Mouse (Mus musculus): ENCODE data around the gene Zfp668.
A peak's percentile ranks its signal among the peaks of the same experiment; 100 is the strongest.

The Zfp668 gene

DNA sequence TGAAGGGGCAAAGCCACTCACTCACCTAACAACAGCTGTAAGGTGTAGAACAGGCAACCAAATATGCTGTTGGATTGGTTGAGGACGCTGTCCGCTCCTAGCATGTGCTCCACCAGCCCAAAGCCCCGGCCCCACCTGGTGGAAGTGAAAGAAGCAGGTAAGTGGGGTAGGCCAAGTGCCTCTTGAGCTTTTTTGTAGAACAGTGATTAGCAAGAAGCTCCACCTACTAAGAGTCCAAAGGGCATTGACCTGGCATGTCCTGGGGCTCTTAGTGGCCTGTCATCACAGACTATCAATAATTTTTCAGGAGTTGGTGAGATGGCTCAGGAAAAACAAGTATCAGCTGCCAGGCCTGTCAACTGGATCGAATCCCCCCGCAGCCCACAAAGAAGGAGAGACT lies 17.9 kb upstream of the Zfp668 start:
- DNase-seq: no peak

- no peak for DNase-seq
Observed at GRCm38 (mm10) chr7:127890798-127891197, 14.2 kb upstream of the Zfp668 start, which contains the start of gene Prss53. Gene Prss53, minus strand, starts transcription at chr7:127890970.

DNA sequence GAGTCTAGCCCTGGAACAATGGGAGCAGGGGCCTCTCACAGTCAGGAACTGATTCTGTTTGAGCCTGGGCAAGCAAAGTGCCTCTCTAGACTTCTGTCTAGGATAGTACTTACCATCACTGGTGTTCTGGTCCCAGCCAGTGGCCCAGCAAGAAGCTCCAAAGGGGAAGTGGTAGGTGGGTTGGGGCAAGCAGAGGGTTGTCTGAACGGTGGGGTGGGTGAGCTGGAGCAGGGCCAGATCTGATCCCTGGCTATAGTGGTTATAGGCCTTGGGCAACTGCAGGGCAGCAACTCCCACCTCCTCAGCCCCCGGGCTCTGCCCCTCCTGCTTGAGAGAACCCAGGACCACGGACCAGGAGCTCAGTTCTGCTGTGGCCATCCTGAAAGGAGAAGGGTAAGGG lies 12.2 kb upstream of the Zfp668 start:
- no peak for DNase-seq

DNA sequence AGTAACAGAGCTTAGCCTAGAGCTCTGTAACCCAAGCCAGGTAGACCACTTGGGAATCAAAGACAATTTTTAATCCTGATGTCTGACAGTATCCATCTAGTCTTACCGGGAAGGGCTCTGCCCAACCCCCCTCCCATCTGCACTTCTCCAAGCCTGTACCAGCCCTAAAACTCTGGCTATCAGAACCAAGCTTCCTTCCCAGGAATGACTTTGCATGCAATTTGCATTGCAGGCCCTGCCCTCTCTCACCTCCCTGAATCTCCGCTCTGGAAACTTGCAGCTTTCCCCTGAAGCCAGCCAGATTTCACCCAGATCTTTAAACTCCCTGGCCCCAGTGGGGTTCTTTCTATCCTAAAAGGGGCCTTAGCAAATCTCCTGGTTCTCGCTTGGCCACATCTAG lies 11.2 kb upstream of the Zfp668 start:
- DNase-seq: no peak

- DNase-seq: no peak
Observed at GRCm38 (mm10) chr7:127887191-127887590, 10.6 kb upstream of the Zfp668 start.

DNA sequence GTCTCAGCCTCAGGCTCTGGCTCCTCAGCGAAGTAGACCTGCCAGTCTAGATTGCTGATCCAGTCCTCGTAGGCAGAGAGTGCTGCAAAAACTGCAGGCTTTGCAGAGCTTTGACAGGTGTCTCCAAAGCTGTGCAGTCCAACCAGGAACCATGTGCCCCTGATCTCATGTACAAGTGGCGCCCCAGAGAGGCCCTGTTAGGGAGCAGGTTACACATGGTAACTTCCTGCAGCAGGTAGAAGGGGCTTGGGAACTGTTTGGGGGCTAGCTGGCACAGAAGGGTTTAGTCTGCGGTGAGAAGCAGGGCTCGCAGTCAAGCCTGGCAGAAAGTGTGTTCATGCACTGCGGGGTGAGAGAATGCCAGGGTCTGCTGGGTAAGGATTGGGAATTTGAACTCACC lies 9.9 kb upstream of the Zfp668 start:
- DNase-seq: no peak

DNA sequence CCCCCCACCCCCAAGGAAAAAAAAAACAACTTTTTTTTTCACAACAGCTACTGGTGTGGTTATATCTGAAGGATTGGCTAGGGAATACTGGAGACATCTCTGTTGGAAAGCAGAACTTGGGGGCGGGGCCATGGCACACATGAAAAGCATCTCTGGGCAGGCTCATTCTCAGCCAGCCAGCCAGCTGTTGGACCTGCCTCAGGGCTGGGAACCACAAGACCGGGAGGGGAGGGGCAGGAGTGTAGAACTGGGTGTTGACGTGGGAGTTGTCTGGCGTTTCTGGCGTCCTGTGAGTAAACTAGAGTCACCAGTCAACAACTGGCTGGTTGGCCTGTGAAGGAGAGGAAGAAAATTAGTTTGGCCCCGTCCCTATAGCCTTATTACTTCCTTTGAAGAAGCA lies 9.3 kb upstream of the Zfp668 start:
- no peak for DNase-seq

DNA sequence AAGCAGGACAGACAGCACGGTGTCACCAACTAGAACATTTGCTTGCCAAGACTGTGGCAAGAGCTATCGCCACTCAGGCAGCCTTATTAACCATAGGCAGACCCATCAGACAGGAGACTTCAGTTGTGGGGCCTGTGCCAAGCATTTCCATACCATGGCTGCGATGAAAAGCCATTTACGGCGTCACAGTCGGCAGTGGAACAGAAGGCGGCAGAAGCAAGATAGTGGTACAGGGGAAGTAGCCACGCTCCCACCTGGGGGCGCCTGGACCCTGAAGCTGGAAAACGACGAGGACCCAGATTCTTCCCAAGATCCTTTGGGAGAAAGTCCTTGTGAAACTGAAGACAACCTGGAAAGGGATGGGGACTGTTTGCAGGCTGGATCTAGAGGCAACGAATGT lies 3.8 kb upstream of the Zfp668 start:
- no peak for DNase-seq

DNA sequence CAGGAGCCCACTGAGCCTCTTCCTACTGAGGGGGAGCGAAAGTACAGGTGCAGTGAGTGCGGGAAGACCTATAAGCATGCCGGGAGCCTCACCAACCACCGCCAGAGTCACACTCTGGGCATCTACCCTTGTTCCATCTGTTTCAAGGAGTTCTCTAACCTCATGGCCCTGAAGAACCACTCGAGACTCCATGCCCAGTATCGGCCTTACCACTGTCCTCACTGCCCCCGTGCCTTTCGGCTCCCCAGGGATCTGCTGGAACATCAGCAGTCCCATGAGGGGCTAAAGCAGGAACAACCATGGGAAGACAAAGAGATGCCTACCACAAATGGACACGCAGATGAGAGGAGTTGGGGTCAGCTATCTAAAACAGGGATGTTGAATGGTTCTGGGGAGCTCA lies 2.7 kb upstream of the Zfp668 start:
- no peak for DNase-seq

DNA sequence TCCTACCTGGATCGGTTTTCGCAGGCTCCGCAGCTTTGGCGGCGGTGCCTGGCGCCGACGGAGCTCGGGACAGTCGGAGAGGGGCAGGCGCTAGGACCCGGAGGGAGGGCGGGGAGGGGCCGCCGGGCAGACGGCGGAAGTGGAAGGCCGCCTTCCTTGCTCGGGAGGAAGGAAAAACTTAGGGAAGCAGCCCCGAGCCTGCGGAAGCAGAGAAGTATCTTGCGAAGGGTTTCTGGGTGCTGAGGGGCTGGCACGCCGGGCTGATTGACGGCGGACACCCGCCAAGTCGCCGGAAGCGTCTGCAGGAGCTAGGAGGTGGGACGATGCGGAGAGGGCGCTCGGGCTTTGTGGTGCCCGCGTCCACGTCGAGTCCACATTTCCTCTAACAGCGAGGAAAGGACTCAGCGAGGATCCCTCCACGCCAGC lies 574 bp downstream of the Zfp668 start, which contains the start of gene Zfp646:
TSS of gene Zfp646 (plus strand) at position 181 of the 426 bp plus-strand sequence.
- peak; percentile 65 to 68 for DNase-seq

DNA sequence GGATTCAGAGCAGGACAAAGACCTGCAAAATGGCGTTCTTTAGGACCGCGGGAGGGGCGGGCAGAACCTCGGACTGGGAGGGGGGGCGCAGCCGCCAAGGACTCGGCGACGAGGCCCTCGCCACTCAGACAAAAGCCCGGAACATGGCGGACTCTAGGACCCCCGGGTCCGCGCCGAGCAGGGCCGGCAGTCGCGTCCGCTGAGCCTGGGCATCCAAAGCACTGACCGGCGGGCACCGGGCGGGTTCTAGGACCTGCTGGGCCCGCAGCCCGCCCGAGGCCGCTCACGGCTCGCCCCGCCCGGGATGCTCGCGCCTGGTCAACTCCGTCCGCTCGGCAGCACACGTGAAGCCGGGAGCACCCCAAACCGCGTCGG lies 1.0 kb downstream of the Zfp668 start:
- DNase-seq: peak; percentile 85 to 87

DNA sequence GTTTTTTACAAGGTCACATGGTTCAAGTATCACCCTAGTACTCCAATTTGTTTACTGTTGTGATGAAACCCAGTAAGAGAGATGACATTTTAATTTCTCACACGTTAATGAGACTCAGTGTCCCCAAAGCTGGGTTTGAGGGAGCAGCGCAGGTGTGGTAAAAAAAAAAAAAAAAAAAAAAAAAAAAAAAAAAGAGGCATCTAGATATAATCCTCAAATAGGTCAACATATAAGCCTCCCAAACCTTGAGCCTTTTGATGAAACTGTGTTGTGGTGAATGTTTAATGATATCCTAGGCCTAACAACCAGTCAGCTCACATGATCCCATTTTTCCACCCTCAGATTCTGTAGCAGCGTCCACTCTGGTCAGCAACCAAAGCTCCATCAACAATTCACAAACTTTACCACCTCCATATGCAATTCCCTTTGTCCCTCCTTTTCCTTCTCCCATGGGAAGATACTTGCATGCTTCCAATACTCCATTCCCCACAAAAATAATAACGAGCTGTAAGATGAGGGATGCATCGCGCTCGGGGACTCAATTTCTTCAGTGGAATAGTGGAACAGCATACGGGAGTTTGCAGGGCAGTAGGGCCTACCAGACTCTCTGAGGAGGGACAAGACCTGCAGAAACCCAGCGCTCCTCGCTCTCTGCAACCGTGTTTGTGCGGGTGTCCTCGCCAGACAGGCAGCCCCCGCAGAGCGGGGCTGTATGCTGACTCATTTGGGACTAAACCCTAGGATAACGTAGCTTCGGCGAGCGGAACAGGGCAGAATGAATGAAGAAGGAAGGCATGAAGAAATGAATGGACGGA lies 1.6 kb downstream of the Zfp668 start:
- DNase-seq: no peak

GRCm38 (mm10) chr7:127870136-127870821 lies 6.3 kb downstream of the Zfp668 start:
- no peak for DNase-seq

DNA sequence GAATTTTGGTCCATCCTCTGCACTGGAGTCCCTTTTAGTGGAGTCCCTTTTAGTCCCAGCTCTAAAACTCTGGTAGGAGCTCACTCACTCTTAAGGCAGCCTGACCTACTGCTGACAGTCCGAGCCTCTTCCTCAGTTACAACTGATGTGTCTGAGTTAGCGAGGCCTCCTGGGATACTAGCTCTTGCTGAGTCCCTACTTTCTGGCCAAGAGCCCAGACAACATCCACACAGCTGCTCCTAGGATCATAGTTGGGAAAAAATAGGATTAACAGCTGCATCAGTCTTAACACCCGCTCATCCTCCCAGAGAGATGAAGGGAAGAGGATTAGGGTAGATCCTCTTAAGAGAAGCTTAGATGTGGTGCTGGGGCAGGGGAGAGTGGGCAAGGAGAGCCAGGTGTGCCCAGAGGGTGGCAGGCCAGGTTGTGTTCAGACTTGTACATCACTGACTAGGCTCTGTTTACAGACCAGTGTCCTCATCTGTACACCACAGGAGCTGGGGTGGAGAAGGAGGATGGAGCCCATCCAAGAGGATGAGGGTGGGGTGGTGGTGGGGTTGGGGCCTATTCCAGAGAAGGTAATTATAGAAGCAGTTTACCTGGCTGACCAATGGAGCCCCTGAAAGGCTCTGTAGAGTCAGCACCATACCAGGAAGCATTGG lies 7.3 kb downstream of the Zfp668 start:
- DNase-seq: no peak

DNA sequence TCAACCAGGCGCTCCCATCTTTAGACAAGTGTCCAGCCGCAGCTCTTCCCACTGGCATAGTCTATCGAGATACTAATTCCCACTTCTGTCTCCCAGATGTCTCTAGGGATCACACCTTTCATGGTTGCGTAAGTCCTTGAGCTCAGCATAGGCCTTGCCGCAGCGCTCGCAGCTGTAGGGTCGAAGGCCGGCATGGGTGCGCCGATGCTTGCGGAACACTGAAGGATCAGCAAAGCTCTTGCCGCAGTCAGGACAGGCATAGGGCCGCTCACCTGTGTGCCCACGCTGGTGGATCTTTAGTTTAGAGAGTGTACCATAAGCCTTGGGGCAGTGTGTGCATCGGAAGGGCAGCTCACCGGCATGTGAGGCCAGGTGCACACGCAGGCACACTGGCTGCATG lies 9.0 kb downstream of the Zfp668 start:
- no peak for DNase-seq

DNA sequence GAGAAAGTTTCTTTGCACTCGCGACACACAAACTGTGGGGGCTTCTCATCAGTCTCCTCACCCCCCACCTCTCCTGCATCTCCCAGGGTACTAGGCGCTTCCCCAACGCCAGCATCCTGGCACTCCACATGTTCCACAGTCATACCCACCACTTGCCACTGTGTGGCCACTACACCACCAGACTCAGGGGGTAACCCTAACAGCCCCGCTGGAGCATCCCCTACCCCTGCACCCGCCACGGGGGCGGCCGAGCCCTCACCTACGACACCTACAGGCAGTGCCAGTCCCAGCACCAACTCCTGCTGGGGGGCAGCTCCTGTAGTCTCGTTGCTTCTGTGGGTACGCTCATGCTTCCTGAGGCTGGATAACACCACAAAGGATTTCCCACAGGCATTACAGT lies 10.2 kb downstream of the Zfp668 start:
- no peak for DNase-seq

- no peak for DNase-seq
Observed at GRCm38 (mm10) chr7:127858258-127858657, 18.4 kb downstream of the Zfp668 start.

DNA sequence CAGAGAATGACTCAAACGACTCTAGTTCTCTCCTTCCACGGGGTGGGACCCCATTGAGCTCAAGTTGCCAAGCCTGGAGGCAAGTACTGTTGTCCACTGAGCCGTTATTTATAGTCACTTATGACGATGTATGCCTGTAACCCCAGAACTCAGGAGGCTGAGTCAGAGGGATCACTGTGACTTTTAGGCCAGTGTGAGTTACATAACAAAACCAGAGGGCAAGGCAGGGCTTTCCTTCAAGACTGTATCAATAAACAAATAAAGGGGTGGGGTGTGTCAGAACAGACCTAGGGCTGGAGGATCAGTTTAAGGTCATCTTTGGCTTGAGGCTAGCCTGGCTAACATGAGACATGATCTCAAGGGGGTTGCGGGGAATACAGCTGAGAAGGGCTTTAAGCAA lies 25.7 kb downstream of the Zfp668 start:
- no peak for DNase-seq

DNA sequence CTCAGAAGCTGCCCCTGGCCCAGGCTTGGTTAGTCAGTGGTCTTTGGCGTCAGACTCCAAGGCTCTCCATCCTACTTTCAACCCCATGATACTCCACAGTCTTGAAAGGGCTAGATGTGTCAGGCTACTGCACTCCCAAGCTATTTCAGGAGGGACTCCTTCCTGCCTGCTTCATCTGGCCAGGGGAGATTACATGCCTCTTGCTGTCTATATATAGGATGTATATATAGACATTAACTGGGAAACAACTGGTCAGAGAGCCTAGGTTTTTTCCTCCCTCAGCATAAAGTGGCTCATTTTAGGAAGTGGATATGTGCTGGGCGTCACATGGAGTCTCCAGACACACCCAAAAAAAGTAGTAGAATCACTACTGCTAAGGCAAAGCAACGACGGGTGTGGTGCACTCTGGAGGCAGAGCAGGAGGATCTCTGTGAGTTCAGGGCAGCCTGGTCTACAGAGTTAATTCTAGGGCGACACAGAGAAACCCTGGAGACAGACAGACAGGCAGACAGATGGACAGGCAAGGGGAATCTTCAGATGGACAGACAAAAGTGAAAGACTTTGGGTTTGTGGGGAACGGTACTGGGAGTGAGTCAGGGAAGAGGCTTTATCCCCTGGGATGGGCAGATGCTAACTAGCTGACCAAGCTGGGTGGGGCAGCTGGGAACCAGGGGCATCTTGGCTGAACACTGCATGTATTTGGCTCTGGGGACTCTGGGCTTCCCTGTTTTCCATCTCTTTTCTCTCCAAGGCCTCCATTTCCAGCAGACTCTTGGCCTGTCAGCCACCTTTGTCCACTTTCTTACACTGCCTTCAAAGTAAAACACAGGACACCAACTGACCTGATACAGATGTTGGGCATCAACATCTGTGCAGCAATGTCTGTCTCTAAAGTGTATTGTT lies 26.4 kb downstream of the Zfp668 start:
- no peak for DNase-seq

DNA sequence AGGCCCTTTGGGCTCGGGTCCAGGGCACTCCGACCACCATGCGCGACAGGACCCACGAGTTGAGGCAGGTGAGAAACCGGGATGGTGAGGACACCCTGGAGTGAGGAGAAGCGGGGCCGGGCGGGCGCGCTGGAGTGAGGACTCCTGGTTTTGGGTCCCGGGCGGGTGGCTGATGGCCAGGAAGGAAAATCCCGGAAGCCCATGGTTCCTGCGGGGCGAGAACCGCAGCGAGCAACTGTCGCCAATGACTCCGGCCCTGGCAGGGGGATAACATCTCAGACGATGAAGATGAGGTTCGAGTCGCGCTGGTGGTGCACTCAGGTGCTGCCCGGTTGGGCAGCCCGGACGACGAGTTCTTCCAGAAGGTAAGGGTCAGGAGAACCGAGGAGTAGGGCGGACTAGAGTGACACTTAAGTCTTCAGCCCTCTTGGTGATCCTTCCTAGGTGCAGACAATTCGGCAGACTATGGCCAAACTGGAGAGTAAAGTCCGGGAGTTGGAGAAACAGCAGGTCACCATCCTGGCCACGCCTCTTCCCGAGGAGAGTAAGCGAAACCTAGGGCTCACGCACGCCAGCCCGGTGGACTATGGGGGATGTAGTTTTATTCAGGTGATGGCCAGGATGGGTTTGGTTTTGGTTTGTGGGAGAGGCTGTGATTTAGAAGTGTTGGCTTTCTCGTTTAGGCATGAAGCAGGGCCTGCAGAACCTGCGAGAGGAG lies 34.5 kb downstream of the Zfp668 start:
- peak; percentile 67 to 75 for DNase-seq

DNA sequence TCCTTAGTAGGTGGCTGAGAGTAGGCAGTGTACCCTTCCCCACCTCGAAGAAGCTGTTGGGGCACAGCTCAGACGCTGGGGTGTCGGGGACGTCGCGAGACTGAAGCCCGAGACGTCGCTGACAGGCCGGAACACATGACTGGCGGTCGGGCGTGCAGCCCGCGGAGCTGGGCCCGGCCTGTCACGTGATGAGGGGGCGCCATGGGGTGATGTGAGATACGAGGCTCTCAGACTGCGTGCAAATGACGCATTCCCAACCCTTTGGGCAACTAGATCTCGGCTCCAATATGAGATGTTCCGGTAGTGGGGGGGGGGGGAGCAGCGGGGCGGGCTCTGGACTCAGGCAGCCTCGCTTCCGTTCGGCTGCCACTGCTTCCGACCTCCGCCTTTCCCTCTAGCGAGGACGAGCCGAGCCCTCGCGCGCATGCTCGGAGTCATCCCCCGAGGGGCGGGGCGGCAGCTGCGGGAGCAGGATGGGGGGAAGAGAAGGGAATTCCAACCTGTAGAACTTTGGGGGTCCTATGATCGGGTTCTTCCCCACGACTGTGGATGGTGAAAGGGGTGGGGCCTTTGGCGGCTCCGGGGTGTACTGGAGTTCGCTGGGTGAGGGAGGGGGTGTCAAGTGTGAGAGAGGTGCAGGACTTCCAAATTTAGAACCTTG lies 35.2 kb downstream of the Zfp668 start:
- peak; percentile 87 to 90 for DNase-seq

All from spleen, adult 18-20 months (tissue).